10 mouse cellular contexts compared by ENCODE assay signal in the genomic region with DNA sequence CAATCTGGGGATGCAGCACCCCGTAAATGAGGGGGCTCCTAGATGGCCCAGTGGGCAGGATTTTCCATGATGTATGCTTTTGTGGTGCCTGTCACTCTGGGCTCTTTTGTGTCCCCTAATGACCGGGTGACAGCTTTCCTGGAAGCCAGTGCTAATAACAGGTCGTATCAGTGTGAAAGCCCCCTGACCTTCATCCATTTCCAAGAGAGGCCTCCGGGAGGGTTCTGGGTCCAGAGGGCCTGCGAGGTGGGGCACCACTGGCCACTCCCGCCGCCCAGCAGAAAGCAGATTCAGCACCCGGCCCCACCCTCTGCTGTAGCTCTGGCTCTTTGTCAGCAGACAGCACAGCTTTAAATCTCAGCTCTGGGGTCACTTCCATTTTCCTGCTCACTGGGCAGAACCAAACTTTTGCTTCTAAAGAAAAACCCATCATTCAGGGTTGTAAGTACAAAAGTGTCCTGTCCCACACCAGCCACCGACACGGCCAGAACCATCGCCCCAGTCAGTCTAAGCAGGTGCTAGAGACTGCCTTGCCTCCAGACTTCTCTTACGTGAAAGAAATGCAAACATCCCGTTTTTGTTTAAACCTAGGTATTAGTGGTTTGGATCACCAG. TPM values are rescaled to one million over a fixed set of nuclear protein-coding genes. Genes with fewer than 3 reads are reported as not detected.
DNase-seq lines count a peak whose midpoint lies in the region; ATAC-seq and TF ChIP-seq lines count a peak whose summit lies in the region.
"Had no signal": no experiment of that assay in that cellular context is flagged by ENCODE, and none has a peak within 500 bp of the region (broad histone marks: within the 10 kb centered on the region; RNA-seq: fewer than 3 reads in every experiment).

No protein-coding gene starts in this region.

- H3K9ac ChIP-seq in intestine, postnatal 0 days (ENCODE audit: low read depth, low read length), result no peak overlapping the region
- H3K9ac ChIP-seq in midbrain, embryonic 13.5 days (replicated peaks), result peak overlapping the region; percentile 36; the same call in 1 of the 2 replicates
- H3K9ac ChIP-seq: liver, embryonic 14.5 days had no signal

- no peak for TF ChIP-seq CTCF in intestine, postnatal 0 days (IDR thresholded peaks at IDR 0.05; ENCODE audit: low read depth)

- peak overlapping the region; percentile 10; the same call in 1 of the 2 replicates for H3K4me2 ChIP-seq in intestine, postnatal 0 days (replicated peaks; ENCODE audit: low read depth)
- H3K4me2 ChIP-seq in midbrain, embryonic 13.5 days (replicated peaks), result peak overlapping the region; percentile 23; the same call in 1 of the 2 replicates

- ATAC-seq in intestine, postnatal 0 days, result peak; percentile 31; the same call in 1 of the 2 replicates
- ATAC-seq in midbrain, embryonic 13.5 days, result no peak
- no peak for ATAC-seq in megakaryocyte-erythroid progenitor cell, adult 5-6 weeks (replicated peaks; ENCODE audit: low FRiP score, low TSS enrichment, poor library complexity, severe bottlenecking)

- peak overlapping the region; percentile 84 for H3K27ac ChIP-seq in heart, embryonic 10.5 days
- H3K27ac ChIP-seq in intestine, postnatal 0 days (ENCODE audit: low read depth, low read length), result peak overlapping the region; percentile 5; the same call in 1 of the 2 replicates
- H3K27ac ChIP-seq in midbrain, embryonic 13.5 days, result peak overlapping the region; percentile 86
- H3K27ac ChIP-seq: liver, embryonic 14.5 days had no signal

- 49% methylated on average over 13 of the region's 13 CpGs for WGBS in heart, embryonic 10.5 days
- 22% methylated on average over 13 of the region's 13 CpGs for WGBS in intestine, postnatal 0 days
- WGBS in midbrain, embryonic 13.5 days, result 13% methylated on average over 13 of the region's 13 CpGs

- DNase-seq in heart, embryonic 10.5 days (ENCODE audit: low spot score), result no peak
- DNase-seq in heart, postnatal 4 days, result no peak
- peak; percentile 69 for DNase-seq in embryo, embryonic 10.5 days (ENCODE audit: low spot score)
- DNase-seq in thymus, postnatal 36 days, result no peak
- DNase-seq in right cerebral cortex, postnatal 10 days (ENCODE audit: low spot score in 2 of 2), result no peak

- no peaks in the 10 kb centered on the region for H3K27me3 ChIP-seq in heart, embryonic 10.5 days (ENCODE audit: insufficient read depth, poor library complexity, severe bottlenecking)
- no peaks in the 10 kb centered on the region for H3K27me3 ChIP-seq in intestine, postnatal 0 days (replicated peaks; ENCODE audit: control insufficient read depth, insufficient read depth, low read length)
- H3K27me3 ChIP-seq in midbrain, embryonic 13.5 days, result no peaks in the 10 kb centered on the region

- H3K9me3 ChIP-seq in heart, embryonic 10.5 days, result no peaks in the 10 kb centered on the region
- H3K9me3 ChIP-seq in intestine, postnatal 0 days (ENCODE audit: control insufficient read depth), result no peaks in the 10 kb centered on the region
- no peaks in the 10 kb centered on the region for H3K9me3 ChIP-seq in midbrain, embryonic 13.5 days

- no peaks in the 10 kb centered on the region for H3K36me3 ChIP-seq in heart, embryonic 10.5 days
- H3K36me3 ChIP-seq in intestine, postnatal 0 days (ENCODE audit: control insufficient read depth, insufficient read depth), result no peaks in the 10 kb centered on the region
- H3K36me3 ChIP-seq in midbrain, embryonic 13.5 days, result no peaks in the 10 kb centered on the region

- no peak overlapping the region; the same call in 1 of the 2 replicates for H3K4me3 ChIP-seq in heart, embryonic 10.5 days
- no peak overlapping the region for H3K4me3 ChIP-seq in intestine, postnatal 0 days (ENCODE audit: low read depth, low read length)
- H3K4me3 ChIP-seq in midbrain, embryonic 13.5 days (replicated peaks), result no peak overlapping the region
- H3K4me3 ChIP-seq: myocyte had no signal

- peaks cover 78% of the 10 kb centered on the region for H3K4me1 ChIP-seq in heart, embryonic 10.5 days
- peaks cover 15% of the 10 kb centered on the region for H3K4me1 ChIP-seq in intestine, postnatal 0 days (replicated peaks; ENCODE audit: control insufficient read depth, insufficient read depth, low read length)
- peaks cover 83% of the 10 kb centered on the region for H3K4me1 ChIP-seq in midbrain, embryonic 13.5 days (replicated peaks)

RNA-seq across cellular contexts. Expression of gene Spsb4, which starts 39.1 kb away (rescaled TPM):
- polyA plus RNA-seq in heart, embryonic 10.5 days (2016; fragmentation: Nextera tagmentation; extraction: Ambion mirVana), result 53.5 and 66.5 TPM in 2 replicates
- total RNA-seq in heart, postnatal 4 days (2021), result 10 to 100 TPM; 30.4 to 34.6 TPM
- polyA plus RNA-seq in intestine, postnatal 0 days (2015; fragmentation: Nextera tagmentation; extraction: Ambion mirVana), result 23.4 and 25.0 TPM in 2 replicates
- polyA plus RNA-seq in midbrain, embryonic 13.5 days (2015; fragmentation: Nextera tagmentation; extraction: Ambion mirVana), result 64.2 and 64.9 TPM in 2 replicates
- total RNA-seq in megakaryocyte-erythroid progenitor cell, adult 5-6 weeks (2014; fragmentation: Nextera tagmentation), result not detected in 2 replicates
- not detected in 2 replicates for total RNA-seq in megakaryocyte-erythroid progenitor cell, adult 5-6 weeks (2017)

Comparison
In these comparisons a context has a peak if more than half of its experiments do, and no peak if none do; other contexts are left out.
1. H3K27ac ChIP-seq: peak in every context shown above with its lines; median percentile 86 in midbrain, embryonic 13.5 days; 84 in heart, embryonic 10.5 days; 5 in intestine, postnatal 0 days.